Comparison of ENCODE assay signal across 16 mouse cellular contexts in genomic region chr2:49722331-49722730, GRCm38 (mm10).
DNase-seq lines count a peak whose midpoint lies in the region; ATAC-seq lines count a peak whose summit lies in the region.
"Had no signal": no experiment of that assay in that cellular context is flagged by ENCODE, and none has a peak within 500 bp of the region (broad histone marks: within the 10 kb centered on the region; RNA-seq: fewer than 3 reads in every experiment).

No protein-coding gene starts in this region.

- no peak overlapping the region for H3K4me3 ChIP-seq in kidney, embryonic 14.5 days (ENCODE audit: low read length)
- H3K4me3 ChIP-seq in forebrain, embryonic 11.5 days (ENCODE audit: low read depth, low read length), result no peak overlapping the region
- no peak overlapping the region for H3K4me3 ChIP-seq in hindbrain, embryonic 15.5 days
- no peak overlapping the region for H3K4me3 ChIP-seq in neural tube, embryonic 12.5 days
- H3K4me3 ChIP-seq: limb, embryonic 13.5 days; myocyte had no signal

- H3K27me3 ChIP-seq in kidney, embryonic 14.5 days (ENCODE audit: control insufficient read depth, insufficient read depth, low read length), result no peaks in the 10 kb centered on the region
- H3K27me3 ChIP-seq in forebrain, embryonic 11.5 days (ENCODE audit: control insufficient read depth, insufficient read depth, low read length), result no peaks in the 10 kb centered on the region
- no peaks in the 10 kb centered on the region for H3K27me3 ChIP-seq in hindbrain, embryonic 15.5 days
- no peaks in the 10 kb centered on the region for H3K27me3 ChIP-seq in neural tube, embryonic 12.5 days (replicated peaks)

- intact Hi-C loops in heart, postnatal 10 days (cut with DNase I), result loop anchor here (10.0 kb wide), 1 partner anchor 178 kb away; no protein-coding TSS in a partner anchor

- no peak for DNase-seq in kidney, adult 11 months
- DNase-seq in forebrain, embryonic 11.5 days (ENCODE audit: low spot score), result peak; percentile 63
- no peak for DNase-seq in urinary bladder, adult 18-20 months (ENCODE audit: low spot score in 2 of 2)
- DNase-seq in heart, postnatal 10 days, result no peak
- DNase-seq: cerebellum, adult 9-10 months; gastrocnemius, postnatal 25 days; kidney, postnatal 14 days; lung, adult 18-20 months; spleen, adult 18-20 months; thymus, postnatal 25 days had no signal

- H3K36me3 ChIP-seq in kidney, embryonic 14.5 days (ENCODE audit: control insufficient read depth, insufficient read depth, low read length), result no peaks in the 10 kb centered on the region; the same call in 1 of the 2 replicates
- H3K36me3 ChIP-seq in forebrain, embryonic 11.5 days (ENCODE audit: control insufficient read depth, insufficient read depth, low read length), result peaks cover 2% of the 10 kb centered on the region
- H3K36me3 ChIP-seq in hindbrain, embryonic 15.5 days, result peaks cover 26% of the 10 kb centered on the region
- peaks cover 25% of the 10 kb centered on the region for H3K36me3 ChIP-seq in neural tube, embryonic 12.5 days

- peaks cover 15% of the 10 kb centered on the region for H3K4me1 ChIP-seq in kidney, embryonic 14.5 days (ENCODE audit: control insufficient read depth, insufficient read depth, low read length)
- peaks cover 33% of the 10 kb centered on the region for H3K4me1 ChIP-seq in forebrain, embryonic 11.5 days (replicated peaks; ENCODE audit: control insufficient read depth, insufficient read depth, low read length)
- peaks cover 64% of the 10 kb centered on the region for H3K4me1 ChIP-seq in hindbrain, embryonic 15.5 days (replicated peaks)
- peaks cover 51% of the 10 kb centered on the region for H3K4me1 ChIP-seq in neural tube, embryonic 12.5 days

- H3K9ac ChIP-seq in kidney, embryonic 14.5 days (ENCODE audit: low read depth, low read length), result no peak overlapping the region
- H3K9ac ChIP-seq in forebrain, embryonic 11.5 days (ENCODE audit: low read length), result no peak overlapping the region; the same call in 1 of the 2 replicates
- no peak overlapping the region for H3K9ac ChIP-seq in hindbrain, embryonic 15.5 days
- no peak overlapping the region for H3K9ac ChIP-seq in neural tube, embryonic 12.5 days
- H3K9ac ChIP-seq: limb, embryonic 13.5 days had no signal

- H3K9me3 ChIP-seq in kidney, embryonic 14.5 days (ENCODE audit: control insufficient read depth, low read length), result no peaks in the 10 kb centered on the region
- no peaks in the 10 kb centered on the region for H3K9me3 ChIP-seq in forebrain, embryonic 11.5 days (ENCODE audit: control insufficient read depth, low read length)
- H3K9me3 ChIP-seq in hindbrain, embryonic 15.5 days, result no peaks in the 10 kb centered on the region
- H3K9me3 ChIP-seq in neural tube, embryonic 12.5 days, result no peaks in the 10 kb centered on the region
- H3K9me3 ChIP-seq: limb, embryonic 13.5 days had no signal

- no peak overlapping the region for H3K4me2 ChIP-seq in kidney, embryonic 14.5 days (replicated peaks; ENCODE audit: low read depth, low read length)
- no peak overlapping the region for H3K4me2 ChIP-seq in forebrain, embryonic 11.5 days (ENCODE audit: low read depth, low read length, severe bottlenecking)
- H3K4me2 ChIP-seq in hindbrain, embryonic 15.5 days, result peak overlapping the region; percentile 3; the same call in 1 of the 2 replicates
- 0 out of 2 replicates have a peak overlapping the region, but pooled peaks have one; percentile 9 for H3K4me2 ChIP-seq in neural tube, embryonic 12.5 days (replicated peaks)
- H3K4me2 ChIP-seq: limb, embryonic 13.5 days had no signal

- ATAC-seq in kidney, embryonic 14.5 days (ENCODE audit: low FRiP score, low TSS enrichment), result no peak
- no peak for ATAC-seq in forebrain, embryonic 11.5 days (replicated peaks; ENCODE audit: low FRiP score)
- ATAC-seq in hindbrain, embryonic 15.5 days (ENCODE audit: low FRiP score, low read depth), result no peak
- no peak for ATAC-seq in neural tube, embryonic 12.5 days (ENCODE audit: low FRiP score, low read depth)
- no peak for ATAC-seq in frontal cortex, adult (ENCODE audit: low TSS enrichment)

- 55% methylated on average over 9 of the region's 9 CpGs for WGBS in kidney, embryonic 14.5 days
- 23% methylated on average over 9 of the region's 9 CpGs for WGBS in forebrain, embryonic 11.5 days
- 26% methylated on average over 9 of the region's 9 CpGs for WGBS in hindbrain, embryonic 15.5 days
- 42% methylated on average over 9 of the region's 9 CpGs for WGBS in neural tube, embryonic 12.5 days

- peak overlapping the region; percentile 61; the same call in 1 of the 2 replicates for H3K27ac ChIP-seq in kidney, embryonic 14.5 days (ENCODE audit: low read depth, low read length)
- 0 out of 2 replicates have a peak overlapping the region, but pooled peaks have one; percentile 31 for H3K27ac ChIP-seq in forebrain, embryonic 11.5 days (ENCODE audit: low read depth, low read length)
- peak overlapping the region; percentile 47 for H3K27ac ChIP-seq in hindbrain, embryonic 15.5 days (replicated peaks)
- no peak overlapping the region; the same call in 1 of the 2 replicates for H3K27ac ChIP-seq in neural tube, embryonic 12.5 days
- H3K27ac ChIP-seq: limb, embryonic 13.5 days had no signal

Comparison
In these comparisons a context has a peak if more than half of its experiments do, and no peak if none do; other contexts are left out.
1. H3K4me2 ChIP-seq: peak in hindbrain, embryonic 15.5 days (single experiment) and neural tube, embryonic 12.5 days (single experiment); none in kidney, embryonic 14.5 days (single experiment) and forebrain, embryonic 11.5 days (single experiment).